Mouse (Mus musculus): Measurements from ENCODE around the gene Pcid2. TPM values are rescaled to one million over a fixed set of nuclear protein-coding genes. Genes with fewer than 3 reads are reported as not detected.

Gene Pcid2
- polyA plus RNA-seq, 1 experiment from 2014 or later = 10.7 TPM

- H3K27ac ChIP-seq = no peak overlapping the region
- H3K4me3 ChIP-seq (ENCODE audit: inconsistent target) = no peak overlapping the region
- WGBS (ENCODE audit: missing documents) = 89% methylated on average over 5 of the region's 5 CpGs
- H3K36me3 ChIP-seq (ENCODE audit: inconsistent target) = no peaks in the 10 kb centered on the region
- H3K79me2 ChIP-seq (ENCODE audit: inconsistent target) = no peaks in the 10 kb centered on the region
Measured at GRCm38 (mm10) chr8:13047652-13048051, 57.6 kb downstream of the Pcid2 start.

GRCm38 (mm10) chr8:13041459-13041858, 63.8 kb downstream of the Pcid2 start:
- Histone ChIP-seq H3K4me3 (ENCODE audit: inconsistent target) (no peak overlapping the region), H3K79me2 (ENCODE audit: inconsistent target) (no peaks in the 10 kb centered on the region), H3K36me3 (ENCODE audit: inconsistent target) (no peaks in the 10 kb centered on the region), H3K27ac (no peak overlapping the region)
- WGBS (ENCODE audit: missing documents) = 47% methylated on average over 4 of the region's 4 CpGs

GRCm38 (mm10) chr8:13039054-13039453, 66.2 kb downstream of the Pcid2 start:
- Histone ChIP-seq H3K4me3 (ENCODE audit: inconsistent target) (no peak overlapping the region), H3K27ac (no peak overlapping the region), H3K36me3 (ENCODE audit: inconsistent target) (no peaks in the 10 kb centered on the region), H3K79me2 (ENCODE audit: inconsistent target) (no peaks in the 10 kb centered on the region)
- WGBS (ENCODE audit: missing documents) = 42% methylated on average over 6 of the region's 6 CpGs

GRCm38 (mm10) chr8:13037569-13037968, 67.7 kb downstream of the Pcid2 start:
- peak overlapping the region; percentile 54 for H3K27ac ChIP-seq
- no peaks in the 10 kb centered on the region for H3K79me2 ChIP-seq (ENCODE audit: inconsistent target)
- 88% methylated on average over 5 of the region's 5 CpGs for WGBS (ENCODE audit: missing documents)
- H3K4me3 ChIP-seq (ENCODE audit: inconsistent target) = no peak overlapping the region
- H3K36me3 ChIP-seq (ENCODE audit: inconsistent target) = no peaks in the 10 kb centered on the region

- WGBS (ENCODE audit: missing documents) = 53% methylated on average over 6 of the region's 7 CpGs
- Histone ChIP-seq H3K79me2 (ENCODE audit: inconsistent target) (no peaks in the 10 kb centered on the region), H3K36me3 (ENCODE audit: inconsistent target) (no peaks in the 10 kb centered on the region), H3K4me3 (ENCODE audit: inconsistent target) (no peak within 1 kb of the TSS), H3K27ac (peak within 1 kb of the TSS; percentile 54)
Measured at GRCm38 (mm10) chr8:13037015-13037414, 68.2 kb downstream of the Pcid2 start, which contains the start of gene F10. Gene F10, plus strand, starts transcription at chr8:13037308.

GRCm38 (mm10) chr8:13036346-13036812, 68.9 kb downstream of the Pcid2 start:
- Histone ChIP-seq H3K4me3 (ENCODE audit: inconsistent target) (no peak overlapping the region), H3K36me3 (ENCODE audit: inconsistent target) (no peaks in the 10 kb centered on the region), H3K79me2 (ENCODE audit: inconsistent target) (no peaks in the 10 kb centered on the region), H3K27ac (peak overlapping the region; percentile 54)
- WGBS (ENCODE audit: missing documents) = 38% methylated on average over 10 of the region's 10 CpGs

GRCm38 (mm10) chr8:13028482-13028881, 76.8 kb downstream of the Pcid2 start:
- H3K79me2 ChIP-seq (ENCODE audit: inconsistent target) = no peaks in the 10 kb centered on the region
- H3K4me3 ChIP-seq (ENCODE audit: inconsistent target) = no peak overlapping the region
- peak overlapping the region; percentile 71 for H3K27ac ChIP-seq
- H3K36me3 ChIP-seq (ENCODE audit: inconsistent target) = no peaks in the 10 kb centered on the region
- whole genome bisulfite sequencing (ENCODE audit: missing documents) = 3% methylated on average over 5 of the region's 5 CpGs

- Histone ChIP-seq H3K27ac (peak overlapping the region; percentile 71), H3K79me2 (ENCODE audit: inconsistent target) (no peaks in the 10 kb centered on the region), H3K36me3 (ENCODE audit: inconsistent target) (no peaks in the 10 kb centered on the region), H3K4me3 (ENCODE audit: inconsistent target) (no peak overlapping the region)
- WGBS (ENCODE audit: missing documents) = 10% methylated on average over 5 of the region's 5 CpGs
Measured at GRCm38 (mm10) chr8:13027615-13028014, 77.6 kb downstream of the Pcid2 start.

Other genes starting within 250 kb of the Pcid2 start
- gene Mcf2l, start 231.7 kb downstream of the Pcid2 start, polyA plus RNA-seq (2018) = 1.3 to 1.9 TPM (median 1.6 TPM) in 3 replicates
- 1.3 to 5.2 TPM (median 2.3 TPM) in 3 replicates for gene F7, start 79.4 kb downstream of the Pcid2 start, polyA plus RNA-seq (2018)
- gene F10, start 68.2 kb downstream of the Pcid2 start, polyA plus RNA-seq (2018) = 1.3 to 4.8 TPM (median 3.4 TPM) in 3 replicates
- gene Proz, start 44.5 kb downstream of the Pcid2 start, polyA plus RNA-seq (2018) = not detected in 3 replicates
- 36.8 to 51.4 TPM (median 43.9 TPM) in 3 replicates for gene Cul4a, start 162 bp upstream of the Pcid2 start, polyA plus RNA-seq (2018)
- gene Lamp1, start 53.7 kb upstream of the Pcid2 start, polyA plus RNA-seq (2018) = 2,068 to 3,979 TPM (median 3,748 TPM) in 3 replicates
- gene Grtp1, start 95.2 kb upstream of the Pcid2 start, polyA plus RNA-seq (2018) = 0.34 to 2.2 TPM in 2 of 3 replicates, not detected in the other
- gene Adprhl1, start 148.7 kb upstream of the Pcid2 start, polyA plus RNA-seq (2018) = 0.04 TPM in 1 of 3 replicates, not detected in the others
- 15.6 to 22.2 TPM (median 18.5 TPM) in 3 replicates for gene Dcun1d2, start 182.7 kb upstream of the Pcid2 start, polyA plus RNA-seq (2018)
- 14.2 to 17.3 TPM (median 16.8 TPM) in 3 replicates for gene Tmco3, start 182.7 kb upstream of the Pcid2 start, polyA plus RNA-seq (2018)
- gene Tfdp1, start 233.3 kb upstream of the Pcid2 start, polyA plus RNA-seq (2018) = 30.2 to 74.7 TPM (median 31.2 TPM) in 3 replicates